Comparison of ENCODE assay signal across 8 mouse cellular contexts in the genomic region with DNA sequence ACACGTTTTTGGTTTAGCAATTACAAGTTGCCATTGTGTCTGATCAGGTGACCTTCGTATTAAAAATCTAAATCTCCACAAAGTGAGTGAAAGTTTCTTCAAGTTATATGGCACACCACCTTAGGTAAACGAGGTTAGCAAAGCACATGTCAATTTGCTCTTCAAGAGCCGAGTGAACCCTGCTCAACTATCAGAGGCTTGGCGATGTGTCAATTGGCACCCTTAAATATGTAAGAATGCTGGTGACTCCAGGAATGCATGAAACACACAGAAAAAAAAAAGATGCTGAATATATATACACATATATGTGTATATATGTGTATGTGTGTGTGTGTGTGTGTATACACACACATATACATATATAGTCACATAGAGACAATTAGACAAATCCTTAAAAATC. TPM values are rescaled to one million over a fixed set of nuclear protein-coding genes. Genes with fewer than 3 reads are reported as not detected.
DNase-seq lines count a peak whose midpoint lies in the region; ATAC-seq and TF ChIP-seq lines count a peak whose summit lies in the region.

No protein-coding gene starts in this region.

- no peak for ATAC-seq in embryonic facial prominence, embryonic 11.5 days (replicated peaks; ENCODE audit: insufficient number of reproducible peaks, low FRiP score, low TSS enrichment, low read depth)
- no peak for ATAC-seq in hindbrain, embryonic 15.5 days (ENCODE audit: low FRiP score, low read depth)
- no peak for ATAC-seq in lung, postnatal 0 days
- no peak for ATAC-seq in megakaryocyte progenitor cell, adult 5-6 weeks (replicated peaks; ENCODE audit: poor library complexity)

- H3K9ac ChIP-seq in ES-Bruce4 (ENCODE audit: low read depth, poor library complexity, severe bottlenecking): peak overlapping the region; percentile 95
- no peak overlapping the region; the same call in 1 of the 2 replicates for H3K9ac ChIP-seq in embryonic facial prominence, embryonic 11.5 days (replicated peaks; ENCODE audit: low read length)
- H3K9ac ChIP-seq in hindbrain, embryonic 15.5 days: peak overlapping the region; percentile 94; the same call in 1 of the 2 replicates
- 0 out of 2 replicates have a peak overlapping the region, but pooled peaks have one; percentile 85 for H3K9ac ChIP-seq in lung, postnatal 0 days (replicated peaks; ENCODE audit: low read depth)

- DNase-seq in embryonic facial prominence, embryonic 11.5 days (ENCODE audit: low spot score): no peak
- peak; percentile 69 for DNase-seq in lung, postnatal 0 days (ENCODE audit: low spot score)
- DNase-seq in right cerebral cortex, postnatal 14 days: no peak
- DNase-seq in left cerebral cortex, adult 18-20 months (ENCODE audit: low spot score in 2 of 2): no peak
- DNase-seq in adrenal gland, adult 8-10 months: no peak

- peak overlapping the region; percentile 75 for H3K4me2 ChIP-seq in embryonic facial prominence, embryonic 11.5 days (ENCODE audit: low read depth, low read length)
- peak overlapping the region; percentile 89 for H3K4me2 ChIP-seq in hindbrain, embryonic 15.5 days
- peak overlapping the region; percentile 85 for H3K4me2 ChIP-seq in lung, postnatal 0 days (replicated peaks; ENCODE audit: low read depth, low read length)

- no peak for TF ChIP-seq CTCF in ES-Bruce4 (IDR thresholded peaks at IDR 0.05; ENCODE audit: low read depth, low read length)
- no peak for TF ChIP-seq CTCF in lung, postnatal 0 days (IDR thresholded peaks at IDR 0.05)

- no peak for TF ChIP-seq POLR2A in ES-Bruce4 (IDR thresholded peaks at IDR 0.05; ENCODE audit: insufficient read depth, low read length)

- no peaks in the 10 kb centered on the region for H3K27me3 ChIP-seq in ES-Bruce4 (ENCODE audit: control insufficient read depth, insufficient read depth, low read length, poor library complexity, severe bottlenecking)
- H3K27me3 ChIP-seq in embryonic facial prominence, embryonic 11.5 days (ENCODE audit: control insufficient read depth, insufficient read depth, low read length): no peaks in the 10 kb centered on the region
- no peaks in the 10 kb centered on the region for H3K27me3 ChIP-seq in hindbrain, embryonic 15.5 days
- no peaks in the 10 kb centered on the region for H3K27me3 ChIP-seq in lung, postnatal 0 days (replicated peaks; ENCODE audit: insufficient read depth, low read length)

- TF ChIP-seq EP300 in ES-Bruce4 (IDR thresholded peaks at IDR 0.05; ENCODE audit: insufficient read depth, low read depth, low read length): no peak
- no peak for TF ChIP-seq EP300 in lung, postnatal 0 days (IDR thresholded peaks at IDR 0.05)

- no peaks in the 10 kb centered on the region for H3K36me3 ChIP-seq in ES-Bruce4 (ENCODE audit: control insufficient read depth, insufficient read depth, low read length, poor library complexity, severe bottlenecking)
- no peaks in the 10 kb centered on the region for H3K36me3 ChIP-seq in embryonic facial prominence, embryonic 11.5 days (replicated peaks; ENCODE audit: control insufficient read depth, insufficient read depth, low read depth, low read length)
- no peaks in the 10 kb centered on the region for H3K36me3 ChIP-seq in hindbrain, embryonic 15.5 days
- no peaks in the 10 kb centered on the region for H3K36me3 ChIP-seq in lung, postnatal 0 days (ENCODE audit: insufficient read depth, low read length)

- H3K4me1 ChIP-seq in ES-Bruce4 (ENCODE audit: control insufficient read depth, insufficient read depth, low read length): peaks cover 2% of the 10 kb centered on the region
- no peaks in the 10 kb centered on the region; the same call in 1 of the 2 replicates for H3K4me1 ChIP-seq in embryonic facial prominence, embryonic 11.5 days (ENCODE audit: control insufficient read depth, insufficient read depth, low read length)
- peaks cover 37% of the 10 kb centered on the region for H3K4me1 ChIP-seq in hindbrain, embryonic 15.5 days (replicated peaks)
- H3K4me1 ChIP-seq in lung, postnatal 0 days (ENCODE audit: insufficient read depth, low read depth, low read length): no peaks in the 10 kb centered on the region

- H3K27ac ChIP-seq in ES-Bruce4 (ENCODE audit: insufficient read depth, low read length): no peak overlapping the region
- H3K27ac ChIP-seq in embryonic facial prominence, embryonic 11.5 days (replicated peaks; ENCODE audit: low read depth, low read length): no peak overlapping the region
- no peak overlapping the region for H3K27ac ChIP-seq in hindbrain, embryonic 15.5 days (replicated peaks)
- peak overlapping the region; percentile 96; the same call in 1 of the 2 replicates for H3K27ac ChIP-seq in lung, postnatal 0 days (ENCODE audit: low read length)

- WGBS in embryonic facial prominence, embryonic 11.5 days: 40% methylated on average over 5 of the region's 5 CpGs
- 33% methylated on average over 5 of the region's 5 CpGs for WGBS in hindbrain, embryonic 15.5 days
- WGBS in lung, postnatal 0 days: 13% methylated on average over 5 of the region's 5 CpGs

- H3K4me3 ChIP-seq in ES-Bruce4 (ENCODE audit: low read depth, low read length): no peak overlapping the region
- peak overlapping the region; percentile 93 for H3K4me3 ChIP-seq in embryonic facial prominence, embryonic 11.5 days (ENCODE audit: low read depth, low read length)
- peak overlapping the region; percentile 99 for H3K4me3 ChIP-seq in hindbrain, embryonic 15.5 days
- H3K4me3 ChIP-seq in lung, postnatal 0 days (ENCODE audit: low read depth, low read length): peak overlapping the region; percentile 80

- H3K9me3 ChIP-seq in ES-Bruce4 (replicated peaks; ENCODE audit: control insufficient read depth, insufficient read depth, low read length, poor library complexity, severe bottlenecking): no peaks in the 10 kb centered on the region
- H3K9me3 ChIP-seq in embryonic facial prominence, embryonic 11.5 days (replicated peaks; ENCODE audit: control insufficient read depth, low read length): no peaks in the 10 kb centered on the region
- H3K9me3 ChIP-seq in hindbrain, embryonic 15.5 days: no peaks in the 10 kb centered on the region
- H3K9me3 ChIP-seq in lung, postnatal 0 days (ENCODE audit: low read length): no peaks in the 10 kb centered on the region

RNA-seq across cellular contexts. Expression of gene Neo1, which starts 1.4 kb away (rescaled TPM):
- 27.3 and 28.1 TPM in 2 replicates for polyA plus RNA-seq in ES-Bruce4 (2011; ENCODE audit: insufficient read depth, insufficient read length, low read depth, missing spikeins)
- polyA plus RNA-seq in embryonic facial prominence, embryonic 11.5 days (2014; fragmentation: Nextera tagmentation; extraction: Ambion mirVana): 43.6 and 46.3 TPM in 2 replicates
- polyA plus RNA-seq in hindbrain, embryonic 15.5 days (2015; fragmentation: Nextera tagmentation; extraction: Ambion mirVana): 48.2 and 49.6 TPM in 2 replicates
- 27.9 and 29.9 TPM in 2 replicates for polyA plus RNA-seq in lung, postnatal 0 days (2015; fragmentation: Nextera tagmentation; extraction: Ambion mirVana)
- 10 to 100 TPM; 70.1 to 72.7 TPM for total RNA-seq in left cerebral cortex, adult 18-20 months (2021)
- total RNA-seq in adrenal gland, adult 8-10 months (2022): 100 to 1,000 TPM in 2 of 4 experiments, 10 to 100 TPM in 2; 50.5 to 118 (median 83.2) TPM
- total RNA-seq in megakaryocyte progenitor cell, adult 5-6 weeks (2015): 1.0 TPM in 1 of 2 replicates, not detected in the other
- not detected in 2 replicates for total RNA-seq in megakaryocyte progenitor cell, adult 5-6 weeks (2017)
